Mouse (Mus musculus): Measurements from ENCODE around the gene Brwd1.
A peak's percentile ranks its signal among the peaks of the same experiment; 100 is the strongest.
"Not testable (repeated sequence)": the region's sequence is repeated elsewhere in the genome, so short reads cannot be mapped to it uniquely, and the experiment has no call there.

The Brwd1 gene

GRCm38 (mm10) chr16:95984911-95985310 lies 97.4 kb downstream of the Brwd1 start:
- DNase-seq (ENCODE audit: low read depth in 2 of 2, low spot score in 2 of 2): no peak

GRCm38 (mm10) chr16:95983601-95984000 lies 98.7 kb downstream of the Brwd1 start:
- DNase-seq (ENCODE audit: low read depth in 2 of 2, low spot score in 2 of 2): peak in 1 of 2 experiments; percentile 29

- DNase-seq (ENCODE audit: low read depth in 2 of 2, low spot score in 2 of 2): no peak
These were observed 111.5 kb downstream of the Brwd1 start for GRCm38 (mm10) chr16:95970841-95971240.

GRCm38 (mm10) chr16:95967455-95967854 lies 114.9 kb downstream of the Brwd1 start:
- DNase-seq (ENCODE audit: low read depth in 2 of 2, low spot score in 2 of 2): no peak

- peak in 1 of 2 experiments; percentile 39 for DNase-seq (ENCODE audit: low read depth in 2 of 2, low spot score in 2 of 2)
These were observed 117.8 kb downstream of the Brwd1 start for GRCm38 (mm10) chr16:95964427-95965023.

GRCm38 (mm10) chr16:95961484-95961883 lies 120.8 kb downstream of the Brwd1 start:
- not testable (repeated sequence) for DNase-seq (ENCODE audit: low read depth in 2 of 2, low spot score in 2 of 2)

- not testable (repeated sequence) for DNase-seq (ENCODE audit: low read depth in 2 of 2, low spot score in 2 of 2)
These were observed 121.6 kb downstream of the Brwd1 start for GRCm38 (mm10) chr16:95960689-95961088.

- no peak for DNase-seq (ENCODE audit: low read depth in 2 of 2, low spot score in 2 of 2)
These were observed 124.2 kb downstream of the Brwd1 start for GRCm38 (mm10) chr16:95958080-95958479.

- DNase-seq (ENCODE audit: low read depth in 2 of 2, low spot score in 2 of 2): no peak
These were observed 125.7 kb downstream of the Brwd1 start for GRCm38 (mm10) chr16:95956618-95957017.

GRCm38 (mm10) chr16:95955716-95956346 lies 126.5 kb downstream of the Brwd1 start:
- DNase-seq (ENCODE audit: low read depth in 2 of 2, low spot score in 2 of 2): no peak

- no peak for DNase-seq (ENCODE audit: low read depth in 2 of 2, low spot score in 2 of 2)
These were observed 128.0 kb downstream of the Brwd1 start for GRCm38 (mm10) chr16:95954341-95954740.

- DNase-seq (ENCODE audit: low read depth in 2 of 2, low spot score in 2 of 2): no peak
These were observed 129.1 kb downstream of the Brwd1 start for GRCm38 (mm10) chr16:95953159-95953650.

- DNase-seq (ENCODE audit: low read depth in 2 of 2, low spot score in 2 of 2): no peak
These were observed 130.9 kb downstream of the Brwd1 start for GRCm38 (mm10) chr16:95951471-95951870.

GRCm38 (mm10) chr16:95945389-95946311 lies 136.7 kb downstream of the Brwd1 start:
- peak; percentile 57 to 67 for DNase-seq (ENCODE audit: low read depth in 2 of 2, low spot score in 2 of 2)

- no peak for DNase-seq (ENCODE audit: low read depth in 2 of 2, low spot score in 2 of 2)
These were observed 139.1 kb downstream of the Brwd1 start for GRCm38 (mm10) chr16:95943186-95943585.

Measured in CD8-positive naive resting alpha-beta T cell, adult 2 months (primary cell).